Mouse (Mus musculus) hindbrain, embryonic 10.5 days (tissue): ENCODE data around the gene Ptprg. TPM values are rescaled to one million over a fixed set of nuclear protein-coding genes. Genes with fewer than 3 reads are reported as not detected.

Source experiments
- DNase-seq: peaks from one replicate; pipeline ENCODE4 v3.0.0-alpha.2; 2017; ENCODE audit warnings: low spot score
- H3K27ac ChIP-seq: fragments of 300-500 bp; sonication (generic); 2 replicates; pipeline ENCODE4 v1.5.1; 2016; ENCODE audit warnings: mild to moderate bottlenecking, moderate library complexity
- H3K27me3 ChIP-seq: fragments of 300-500 bp; sonication (generic); 2 replicates; pipeline ENCODE4 v1.6.1; 2016; ENCODE audit warnings: mild to moderate bottlenecking; ENCODE audit not compliant: poor library complexity, insufficient read depth, severe bottlenecking
- H3K36me3 ChIP-seq: fragments of 300-500 bp; sonication (generic); 2 replicates; pipeline ENCODE4 v1.6.1; 2016; ENCODE audit warnings: mild to moderate bottlenecking, moderate library complexity
- H3K4me1 ChIP-seq: fragments of 300-500 bp; sonication (generic); replicated peaks from 2 replicates; pipeline ENCODE4 v1.6.1; 2016; ENCODE audit warnings: mild to moderate bottlenecking
- H3K4me3 ChIP-seq: fragments of 300-500 bp; sonication (generic); 2 replicates; pipeline ENCODE4 v1.5.1; 2016; ENCODE audit warnings: mild to moderate bottlenecking, moderate library complexity
- H3K9me3 ChIP-seq: fragments of 300-500 bp; sonication (generic); 2 replicates; pipeline ENCODE4 v1.6.1; 2016; ENCODE audit warnings: mild to moderate bottlenecking, moderate library complexity
- WGBS: fragments of 180-500 bp; shearing (Covaris S2); methylation state at CpG from one replicate; pipeline ENCODE4 v1.1.7; 2016; 5-methylcytosine and 5-hydroxymethylcytosine counted together
- polyA plus RNA-seq: library from polyadenylated mRNA; unstranded; fragments of >200 nt; fragmentation: Nextera tagmentation; extraction: Ambion mirVana; gene quantifications from 2 replicates; pipeline ENCODE4 v1.2.1, GENCODE M21; 2016

Ptprg gene
- polyA plus RNA-seq, 1 experiment from 2014 or later: 48.9 TPM

- 63% methylated on average over 8 of the region's 8 CpGs for WGBS
- Histone ChIP-seq H3K36me3 (no peaks in the 10 kb centered on the region), H3K27me3 (no peaks in the 10 kb centered on the region), H3K4me3 (no peak overlapping the region), H3K9me3 (no peaks in the 10 kb centered on the region), H3K27ac (no peak overlapping the region), H3K4me1 (peaks cover 17% of the 10 kb centered on the region)
- DNase-seq: no peak
Measured at GRCm38 (mm10) chr14:11604133-11604865, 51.0 kb downstream of the Ptprg start.

DNA sequence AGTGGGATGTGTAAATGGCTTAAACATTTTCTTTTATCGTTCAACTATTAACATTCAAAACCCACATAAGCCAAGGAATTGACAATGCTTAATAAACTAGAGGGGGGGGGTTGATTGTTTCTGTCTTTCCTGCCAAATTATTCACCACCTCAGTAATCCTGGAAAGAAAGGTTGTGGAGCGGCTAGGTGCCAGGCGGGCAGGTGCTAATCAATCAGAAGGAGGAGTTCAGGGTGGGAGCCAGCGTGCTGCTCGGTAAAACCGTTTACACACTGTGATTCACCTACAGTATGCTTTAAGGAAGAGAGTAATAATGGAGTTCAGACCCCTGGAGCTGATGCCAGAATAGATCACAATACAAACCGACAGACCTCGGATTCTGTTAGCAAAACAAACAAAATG lies 55.0 kb downstream of the Ptprg start:
- H3K4me3 ChIP-seq: no peak overlapping the region
- H3K4me1 ChIP-seq: peaks cover 11% of the 10 kb centered on the region
- WGBS: 67% methylated on average over 8 of the region's 8 CpGs
- H3K27ac ChIP-seq: no peak overlapping the region
- H3K27me3 ChIP-seq: no peaks in the 10 kb centered on the region
- DNase-seq: no peak
- H3K9me3 ChIP-seq: no peaks in the 10 kb centered on the region
- no peaks in the 10 kb centered on the region for H3K36me3 ChIP-seq

DNA sequence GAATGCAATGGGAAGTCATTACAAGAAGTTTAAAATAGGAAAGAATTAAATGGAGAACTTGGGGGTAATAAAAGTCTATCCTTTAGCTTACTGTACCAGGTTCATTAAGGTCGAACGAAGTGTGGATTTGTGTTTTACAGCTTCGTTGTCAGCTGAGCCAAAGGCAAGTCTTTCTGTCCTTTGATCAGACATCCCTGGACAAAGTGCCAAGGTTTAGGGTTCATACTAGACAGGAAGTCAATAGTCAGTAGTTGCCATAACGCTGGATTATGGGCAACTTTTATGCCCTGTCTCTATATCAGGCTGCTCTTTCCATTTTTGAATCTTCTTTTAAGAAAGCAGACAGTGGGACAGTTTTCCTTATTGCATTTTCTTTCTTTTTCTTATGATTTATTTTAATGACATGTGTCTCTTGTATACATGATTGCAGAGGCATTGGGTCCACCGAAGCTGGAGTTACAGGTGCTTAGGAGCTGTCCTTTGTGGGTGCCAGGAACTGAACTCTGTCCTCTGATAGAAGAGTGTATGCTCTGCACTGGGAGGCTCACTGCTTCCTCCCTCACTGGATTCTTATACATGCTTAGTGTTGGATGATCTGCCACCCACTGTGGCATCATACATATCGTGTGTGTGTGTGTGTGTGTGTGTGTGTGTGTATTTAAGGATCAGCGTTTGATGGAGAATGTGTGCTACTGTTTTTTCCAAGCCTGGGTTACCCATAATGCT lies 56.7 kb downstream of the Ptprg start:
- peaks cover 2% of the 10 kb centered on the region; the same call in 1 of the 2 replicates for H3K4me1 ChIP-seq

DNA sequence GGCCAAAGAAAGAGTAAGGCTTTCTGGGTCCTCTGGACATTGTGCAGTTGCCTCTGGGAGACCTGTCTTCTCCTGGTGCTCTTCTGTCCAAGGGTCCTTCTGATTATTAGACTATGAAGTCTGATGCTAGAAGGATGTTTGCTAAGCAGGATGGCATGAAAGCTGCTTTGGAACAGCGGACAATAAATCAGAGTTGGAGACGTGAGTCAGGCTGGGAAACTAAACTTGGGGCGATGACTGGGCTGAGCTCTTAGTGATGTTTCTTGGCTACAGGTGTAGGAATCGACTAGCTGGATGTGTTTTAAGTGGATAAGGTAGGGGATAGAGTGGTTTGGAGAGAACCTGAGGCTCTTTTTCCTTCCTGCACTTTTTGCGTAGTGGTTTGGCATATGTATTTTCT lies 59.1 kb downstream of the Ptprg start:
- no peak for DNase-seq
- H3K4me3 ChIP-seq: no peak overlapping the region
- no peaks in the 10 kb centered on the region for H3K36me3 ChIP-seq
- H3K27me3 ChIP-seq: no peaks in the 10 kb centered on the region
- H3K27ac ChIP-seq: no peak overlapping the region
- no peaks in the 10 kb centered on the region for H3K9me3 ChIP-seq
- 93% methylated on average over 5 of the region's 5 CpGs for WGBS
- H3K4me1 ChIP-seq: peaks cover 8% of the 10 kb centered on the region; the same call in 1 of the 2 replicates

More for the DNA sequence above, 56.7 kb downstream of the Ptprg start:
- no peaks in the 10 kb centered on the region for H3K27me3 ChIP-seq
- no peak for DNase-seq
- H3K9me3 ChIP-seq: no peaks in the 10 kb centered on the region
- WGBS: 92% methylated on average over 7 of the region's 7 CpGs
- no peak overlapping the region for H3K4me3 ChIP-seq
- no peak overlapping the region for H3K27ac ChIP-seq
- H3K36me3 ChIP-seq: no peaks in the 10 kb centered on the region

DNA sequence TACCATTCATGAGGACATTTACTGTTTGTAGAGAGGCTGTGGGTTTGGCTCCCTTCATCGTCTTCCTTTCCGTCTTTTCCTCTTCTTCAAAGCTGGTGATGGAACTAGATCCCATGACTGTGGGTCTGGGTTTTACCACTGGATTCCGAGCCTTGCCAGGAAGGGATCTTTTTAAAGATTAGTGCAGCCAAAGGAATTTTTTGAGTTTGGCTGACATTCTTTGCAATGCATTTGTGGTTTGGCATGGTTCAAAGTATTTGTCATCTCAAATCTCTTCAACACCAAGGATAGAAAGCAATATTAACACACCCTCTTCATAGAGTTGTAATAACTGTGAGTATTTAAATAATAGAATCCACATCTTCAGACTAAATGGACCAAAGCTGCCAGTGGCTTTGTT lies 59.8 kb downstream of the Ptprg start:
- no peak for DNase-seq
- Histone ChIP-seq H3K9me3 (no peaks in the 10 kb centered on the region), H3K27me3 (no peaks in the 10 kb centered on the region), H3K4me3 (no peak overlapping the region), H3K36me3 (no peaks in the 10 kb centered on the region), H3K27ac (no peak overlapping the region), H3K4me1 (peaks cover 15% of the 10 kb centered on the region)
- 91% methylated on average over 3 of the region's 3 CpGs for WGBS

DNA sequence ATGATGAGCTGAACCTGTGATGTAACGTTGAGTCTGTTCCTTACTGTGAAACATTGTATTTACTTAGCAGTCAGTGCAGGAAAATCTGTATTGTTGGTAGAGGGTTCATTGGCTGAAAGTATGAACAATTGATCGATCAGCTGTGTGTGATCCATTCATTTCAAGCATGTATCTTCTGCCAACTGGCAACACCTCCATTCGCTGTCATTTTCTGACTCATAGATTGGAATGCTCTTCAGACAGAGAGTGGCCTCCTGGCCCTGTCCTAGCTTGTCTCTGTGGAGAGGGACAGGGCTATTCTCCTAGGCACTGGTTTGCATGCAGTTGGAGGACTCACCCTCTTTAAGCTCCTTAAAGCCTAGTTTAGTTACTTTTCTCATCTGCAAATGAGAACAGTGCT lies 62.4 kb downstream of the Ptprg start:
- H3K4me1 ChIP-seq: peaks cover 33% of the 10 kb centered on the region
- H3K36me3 ChIP-seq: no peaks in the 10 kb centered on the region
- H3K4me3 ChIP-seq: no peak overlapping the region
- H3K27me3 ChIP-seq: no peaks in the 10 kb centered on the region
- 77% methylated on average over 3 of the region's 3 CpGs for WGBS
- no peak for DNase-seq
- H3K9me3 ChIP-seq: no peaks in the 10 kb centered on the region
- no peak overlapping the region for H3K27ac ChIP-seq

DNA sequence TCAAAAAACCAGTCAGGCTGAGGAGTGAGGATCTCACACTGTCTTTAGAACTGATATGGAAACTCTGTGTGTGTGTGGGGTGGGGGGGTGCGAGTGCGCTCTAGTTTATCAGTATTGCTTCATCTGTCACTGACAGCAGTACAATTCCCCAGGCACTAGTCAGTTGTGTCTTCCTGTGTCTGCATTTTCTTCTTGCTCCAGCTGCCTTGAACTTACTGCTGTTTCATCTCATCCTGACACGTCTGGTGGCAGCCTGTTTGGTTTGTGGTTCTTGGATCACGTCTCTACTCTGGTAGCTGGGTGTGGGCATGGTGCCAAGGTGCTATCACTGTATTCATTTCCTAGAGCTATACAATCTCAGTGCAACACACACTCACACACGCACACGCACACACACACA lies 64.0 kb downstream of the Ptprg start:
- no peak for DNase-seq
- Histone ChIP-seq H3K27me3 (no peaks in the 10 kb centered on the region), H3K27ac (no peak overlapping the region), H3K4me1 (peaks cover 43% of the 10 kb centered on the region), H3K9me3 (no peaks in the 10 kb centered on the region), H3K4me3 (no peak overlapping the region), H3K36me3 (no peaks in the 10 kb centered on the region)
- 81% methylated on average over 6 of the region's 6 CpGs for WGBS

DNA sequence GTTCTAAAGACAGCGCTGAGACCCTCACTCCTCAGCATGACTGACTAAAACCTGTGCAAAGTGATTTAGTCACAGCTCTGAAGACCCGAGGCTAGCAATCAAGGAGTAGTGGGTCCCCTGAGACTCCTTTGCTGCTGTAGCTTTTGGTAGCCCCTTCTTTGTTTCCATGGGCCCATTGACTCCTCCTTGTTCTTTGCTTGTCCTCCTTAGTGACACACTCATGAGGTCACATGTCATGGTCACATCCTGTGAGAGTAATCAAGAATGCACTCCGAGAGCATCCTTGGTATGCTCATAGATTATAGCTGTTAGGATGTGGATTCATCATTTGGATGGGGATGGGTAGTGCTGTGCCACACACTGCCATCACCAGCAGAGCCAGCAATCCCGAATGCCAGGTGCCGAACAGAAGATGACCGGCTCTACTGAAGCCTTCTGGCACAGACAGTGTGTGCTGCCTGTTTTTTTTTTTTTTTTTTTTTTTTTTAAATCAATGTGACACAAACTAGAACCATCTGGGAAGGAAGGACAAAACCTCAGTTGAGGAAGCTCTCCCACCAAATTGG lies 64.9 kb downstream of the Ptprg start:
- H3K4me3 ChIP-seq: no peak overlapping the region
- H3K36me3 ChIP-seq: no peaks in the 10 kb centered on the region
- H3K4me1 ChIP-seq: peaks cover 48% of the 10 kb centered on the region
- no peak for DNase-seq
- no peaks in the 10 kb centered on the region for H3K27me3 ChIP-seq
- no peaks in the 10 kb centered on the region for H3K9me3 ChIP-seq
- no peak overlapping the region for H3K27ac ChIP-seq
- 79% methylated on average over 6 of the region's 6 CpGs for WGBS

GRCm38 (mm10) chr14:11619606-11620005 lies 66.3 kb downstream of the Ptprg start:
- Histone ChIP-seq H3K27ac (no peak overlapping the region), H3K9me3 (no peaks in the 10 kb centered on the region), H3K4me3 (no peak overlapping the region), H3K4me1 (peaks cover 48% of the 10 kb centered on the region), H3K36me3 (no peaks in the 10 kb centered on the region), H3K27me3 (no peaks in the 10 kb centered on the region)
- WGBS: 89% methylated on average over 7 of the region's 7 CpGs
- DNase-seq: no peak

- Histone ChIP-seq H3K4me1 (peaks cover 48% of the 10 kb centered on the region), H3K27me3 (no peaks in the 10 kb centered on the region), H3K27ac (no peak overlapping the region), H3K4me3 (no peak overlapping the region), H3K36me3 (no peaks in the 10 kb centered on the region), H3K9me3 (no peaks in the 10 kb centered on the region)
- WGBS: 60% methylated on average over 6 of the region's 6 CpGs
- DNase-seq: no peak
Measured at GRCm38 (mm10) chr14:11620314-11620713, 67.0 kb downstream of the Ptprg start.

DNA sequence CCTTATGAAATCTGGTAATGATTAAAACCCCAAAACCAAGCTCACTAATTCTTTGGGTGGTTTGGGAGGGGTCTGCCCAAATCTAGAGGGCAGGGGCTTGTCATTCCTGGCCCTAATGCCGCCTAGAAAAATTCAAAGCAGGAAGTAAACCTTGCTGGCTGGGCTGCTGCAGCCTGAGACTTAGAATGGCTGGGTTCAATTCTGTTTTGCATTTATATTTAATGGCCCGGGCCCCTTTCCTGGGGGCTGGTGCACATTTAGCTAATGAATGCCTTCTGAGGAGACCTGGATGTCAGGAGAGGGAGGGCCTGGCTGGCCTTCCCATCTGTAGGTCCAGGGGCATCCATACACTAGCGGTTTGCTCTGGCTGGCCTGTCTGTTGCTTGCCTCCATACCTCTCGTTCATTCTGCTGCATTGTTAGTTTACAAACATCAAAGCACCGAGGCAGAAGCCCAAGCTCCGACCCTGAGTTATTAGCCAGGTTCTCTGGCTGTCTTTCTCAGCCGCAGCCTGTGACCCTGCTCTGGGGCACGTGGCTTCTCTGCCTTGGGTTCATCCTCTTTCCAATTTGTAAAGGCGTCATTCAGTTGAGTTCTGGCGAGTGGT lies 67.7 kb downstream of the Ptprg start:
- peak; percentile 18 for DNase-seq
- Histone ChIP-seq H3K27ac (peak overlapping the region; percentile 57), H3K27me3 (no peaks in the 10 kb centered on the region), H3K4me3 (no peak overlapping the region), H3K36me3 (no peaks in the 10 kb centered on the region), H3K4me1 (peaks cover 44% of the 10 kb centered on the region), H3K9me3 (no peaks in the 10 kb centered on the region)
- 40% methylated on average over 10 of the region's 10 CpGs for WGBS

- WGBS: 84% methylated on average over 4 of the region's 4 CpGs
- Histone ChIP-seq H3K4me3 (no peak overlapping the region), H3K9me3 (no peaks in the 10 kb centered on the region), H3K36me3 (no peaks in the 10 kb centered on the region), H3K4me1 (peaks cover 32% of the 10 kb centered on the region), H3K27me3 (no peaks in the 10 kb centered on the region), H3K27ac (no peak overlapping the region)
- DNase-seq: no peak
Measured at GRCm38 (mm10) chr14:11623576-11623975, 70.2 kb downstream of the Ptprg start.

- Histone ChIP-seq H3K27ac (no peak overlapping the region), H3K4me1 (no peaks in the 10 kb centered on the region), H3K9me3 (no peaks in the 10 kb centered on the region), H3K4me3 (no peak overlapping the region), H3K36me3 (no peaks in the 10 kb centered on the region), H3K27me3 (no peaks in the 10 kb centered on the region)
- DNase-seq: no peak
- WGBS: 72% methylated on average over 2 of the region's 2 CpGs
Measured at GRCm38 (mm10) chr14:11630736-11631135, 77.4 kb downstream of the Ptprg start.
